Mouse (Mus musculus) adrenal gland, postnatal 10 days (tissue): Measurements from ENCODE around the gene Gpsm3. TPM values are rescaled to one million over a fixed set of nuclear protein-coding genes. Genes with fewer than 3 reads are reported as not detected.
"Not testable (repeated sequence)": the region's sequence is repeated elsewhere in the genome, so short reads cannot be mapped to it uniquely, and the experiment has no call there.

Source experiments
- DNase-seq: peaks from one replicate; pipeline ENCODE4 v3.0.0; 2021; ENCODE audit warnings: mixed read lengths
- long read RNA-seq, 2 experiments: library from polyadenylated mRNA; stranded (forward); transcript quantifications; one replicate each; pipeline ENCODE4 v2.0.0; 2021
- total RNA-seq, 2 experiments: library from RNA; stranded (reverse); gene quantifications; 2 replicates each; pipeline ENCODE4 v1.2.3; 2021

Gene Gpsm3
- 10 to 100 TPM; 11.0 to 12.1 TPM for total RNA-seq
- long read RNA-seq, experiment 1, partial matches to known transcripts, result 0 of 2 reads
- long read RNA-seq, experiment 1, other reads (novel, unspliced or antisense), result 1 of 2 reads
- long read RNA-seq, experiment 2, partial matches to known transcripts, result 1 of 7 reads
- long read RNA-seq, experiment 2, other reads (novel, unspliced or antisense), result 0 of 7 reads

DNA sequence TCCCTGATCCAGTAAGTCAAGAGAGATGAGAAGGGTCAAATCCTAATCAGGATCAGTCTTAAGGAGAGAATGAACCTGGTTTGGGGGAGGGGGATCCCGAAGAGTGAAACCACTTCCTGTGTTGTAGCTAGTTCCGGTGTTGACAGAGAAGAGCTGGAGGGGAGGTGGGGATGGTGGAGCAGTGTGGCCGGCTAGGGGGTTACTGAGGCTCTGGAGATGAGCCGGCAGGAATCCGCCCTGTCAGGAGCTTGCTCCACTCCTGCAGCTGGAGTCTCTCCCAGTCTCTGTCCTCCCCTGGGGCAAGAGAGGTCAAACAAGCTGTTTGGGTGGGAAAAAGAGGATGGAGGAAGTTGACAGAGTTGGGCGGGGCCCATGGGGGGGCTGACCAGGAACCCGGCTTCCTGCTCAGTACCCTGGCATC is at the start of gene Gpsm3:
Gene Gpsm3, plus strand, starts transcription at position 126 of the 421 bp plus-strand sequence.
- peak; percentile 54 for DNase-seq

- DNase-seq, result not testable (repeated sequence)
These were observed 46.0 kb upstream of the Gpsm3 start for GRCm38 (mm10) chr17:34543567-34543966.

- DNase-seq, result no peak
These were observed 42.8 kb upstream of the Gpsm3 start for GRCm38 (mm10) chr17:34546797-34547196.

- DNase-seq, result no peak
These were observed 42.0 kb upstream of the Gpsm3 start for GRCm38 (mm10) chr17:34547601-34548000.

DNA sequence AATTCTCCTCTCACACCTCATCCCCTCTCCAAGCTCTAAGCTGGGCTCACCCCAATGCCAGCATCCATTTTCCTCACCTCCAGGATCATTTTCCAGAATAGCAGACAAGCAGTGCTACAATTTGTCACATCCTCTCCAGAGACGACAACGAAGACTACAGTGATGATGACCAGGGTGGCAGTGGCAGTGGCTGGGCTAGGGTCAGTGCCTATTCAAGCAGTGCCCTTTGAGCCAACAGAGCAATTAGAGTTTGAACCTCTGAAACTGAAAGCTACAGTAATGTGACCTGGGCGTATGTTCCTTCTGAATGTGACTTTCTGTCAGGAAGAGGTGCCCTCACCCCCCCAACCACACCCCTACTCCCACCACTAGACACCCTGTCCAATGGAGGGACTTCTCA is 40.5 kb upstream of the Gpsm3 start:
- no peak for DNase-seq

DNA sequence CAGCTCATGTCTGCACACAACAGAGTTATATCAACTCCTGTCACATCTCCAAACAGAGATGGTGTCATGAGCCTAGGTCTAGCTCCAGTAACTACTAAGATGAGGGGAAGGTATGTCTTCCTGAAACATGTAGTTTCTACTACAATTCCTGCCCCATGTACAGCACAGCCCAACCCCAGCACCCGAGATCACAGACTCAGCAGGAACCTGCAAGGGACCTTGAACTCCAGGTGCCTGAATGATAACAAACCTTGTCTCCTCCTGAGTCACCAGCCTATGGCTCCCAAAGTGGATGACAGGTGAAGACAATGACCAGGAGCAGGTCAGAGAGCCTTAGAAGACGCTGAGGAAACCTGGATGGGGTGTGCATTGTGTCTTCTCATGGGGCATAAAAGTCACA is 39.8 kb upstream of the Gpsm3 start:
- DNase-seq, result no peak

DNA sequence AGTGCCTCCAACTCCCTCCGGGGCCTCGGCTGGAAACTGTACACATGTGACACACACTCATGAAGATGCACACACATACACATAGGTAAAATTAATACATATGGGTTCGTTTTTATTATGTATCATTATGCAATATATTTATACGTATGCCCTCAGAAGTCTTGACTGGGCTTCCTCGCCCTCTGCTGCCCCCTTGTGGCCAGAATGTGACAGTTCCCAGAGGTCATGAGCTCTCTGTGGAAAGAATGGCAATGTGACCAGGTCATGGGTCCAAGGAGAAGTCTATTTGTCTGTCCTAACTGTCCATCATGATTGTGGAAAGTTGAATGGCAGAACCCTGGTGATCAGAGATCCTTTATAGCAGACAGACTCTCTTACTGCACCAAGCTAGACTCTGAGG is 34.1 kb upstream of the Gpsm3 start:
- DNase-seq, result peak; percentile 92

GRCm38 (mm10) chr17:34556406-34556805 is 33.2 kb upstream of the Gpsm3 start:
- DNase-seq, result peak; percentile 31

GRCm38 (mm10) chr17:34557411-34557810 is 32.2 kb upstream of the Gpsm3 start:
- no peak for DNase-seq

DNA sequence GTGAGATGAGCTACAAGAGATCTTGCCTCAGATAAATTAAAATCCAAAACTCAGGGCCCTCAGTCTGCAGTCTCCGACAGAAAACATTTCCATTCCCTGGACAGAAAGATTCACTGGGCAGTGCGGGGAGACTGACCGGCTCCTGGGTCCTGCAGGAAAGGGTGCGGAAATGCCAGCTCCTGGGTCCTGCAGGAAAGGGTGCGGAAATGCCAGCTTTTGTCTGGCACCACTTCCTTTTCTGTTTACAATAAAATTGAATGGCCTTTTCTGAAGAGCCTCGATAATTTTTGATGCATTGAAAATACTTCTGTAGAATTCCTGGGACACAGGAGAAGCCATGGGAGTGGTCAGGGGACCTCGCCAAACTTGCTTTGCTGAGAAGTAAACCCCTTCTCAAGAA is 30.5 kb upstream of the Gpsm3 start:
- DNase-seq, result no peak

DNA sequence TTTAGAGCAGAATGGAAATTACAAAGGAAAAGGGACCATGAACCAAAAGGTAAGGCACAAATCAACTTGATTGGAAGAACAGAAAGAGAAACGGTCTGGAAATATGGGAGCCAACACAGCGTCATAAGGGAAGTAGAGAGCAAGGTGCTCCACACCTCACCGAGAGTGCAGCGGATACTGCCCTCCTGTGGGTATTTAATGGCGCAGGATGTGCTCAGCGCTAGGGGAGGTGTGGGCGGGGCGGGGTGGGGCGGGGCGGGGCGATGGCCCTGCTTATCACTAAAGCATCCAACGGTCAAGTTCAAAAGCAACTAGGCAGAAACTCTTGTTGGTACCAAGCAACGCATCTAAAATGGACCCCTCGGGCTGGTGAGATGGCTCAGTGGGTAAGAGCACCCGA is 29.7 kb upstream of the Gpsm3 start:
- no peak for DNase-seq

DNA sequence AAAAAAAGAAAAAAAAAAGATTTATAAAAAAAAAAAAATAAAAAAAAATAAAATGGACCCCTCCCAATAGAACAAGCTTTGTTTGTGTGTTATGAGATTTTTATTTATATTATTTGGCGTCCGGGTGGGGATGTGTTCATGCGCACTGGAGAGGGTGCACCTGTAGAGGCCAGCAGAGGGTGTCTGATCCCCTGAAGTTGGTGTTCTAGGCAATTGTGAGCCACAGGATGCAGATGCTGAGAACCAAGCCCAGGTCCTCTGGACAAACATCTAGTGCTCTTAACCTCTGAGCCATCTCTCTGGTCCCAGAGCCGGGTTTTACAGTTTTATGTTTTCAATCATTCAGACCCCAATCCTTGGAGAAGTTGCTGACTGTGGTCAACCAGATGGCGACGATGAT is 29.2 kb upstream of the Gpsm3 start:
- DNase-seq, result no peak

GRCm38 (mm10) chr17:34561200-34561599 is 28.4 kb upstream of the Gpsm3 start:
- DNase-seq, result no peak

DNA sequence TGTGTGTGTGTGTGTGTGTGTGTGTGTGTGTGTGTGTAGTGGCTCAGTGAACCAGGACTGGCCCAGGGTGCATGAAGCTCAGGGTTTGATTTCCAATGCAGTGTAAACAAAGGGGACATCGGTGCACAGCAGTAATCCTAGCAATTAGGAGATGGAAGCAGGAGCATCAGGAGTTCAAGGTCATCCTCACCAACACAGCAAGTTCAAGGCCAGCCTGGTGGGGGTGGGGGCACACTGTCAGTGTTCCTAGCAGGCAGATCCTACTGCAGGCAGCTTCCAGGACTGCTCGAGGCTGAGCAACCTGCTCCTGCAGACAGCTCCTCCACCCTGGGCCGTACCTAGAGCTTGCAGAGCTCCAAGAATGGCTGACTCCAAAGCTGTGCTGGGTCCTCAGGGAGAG is 27.0 kb upstream of the Gpsm3 start:
- no peak for DNase-seq

GRCm38 (mm10) chr17:34563354-34563753 is 26.3 kb upstream of the Gpsm3 start:
- no peak for DNase-seq

DNA sequence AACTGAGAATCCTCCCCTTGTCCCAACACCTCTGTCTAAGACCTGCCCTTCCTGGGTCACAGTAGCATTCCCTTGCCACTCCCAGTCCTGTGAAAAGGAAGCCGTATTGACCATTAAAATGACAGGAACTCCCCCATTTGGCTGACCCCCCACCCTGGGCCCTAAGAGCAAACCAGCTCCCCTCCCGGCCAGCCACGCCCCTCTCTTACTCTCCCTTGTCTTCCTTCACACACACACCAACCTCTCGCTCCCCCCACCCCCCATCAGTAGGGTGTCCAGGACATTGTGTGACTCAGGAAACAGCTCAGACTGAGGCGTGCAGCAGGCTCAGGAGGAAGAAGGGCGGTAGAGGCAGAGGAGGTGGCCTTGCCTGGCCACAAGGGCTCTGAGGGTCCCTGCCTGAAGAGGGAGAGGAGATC is 25.6 kb upstream of the Gpsm3 start, which contains the start of gene Notch4:
Gene Notch4, plus strand, starts transcription at position 266 of the 419 bp plus-strand sequence.
- DNase-seq, result peak; percentile 54

DNA sequence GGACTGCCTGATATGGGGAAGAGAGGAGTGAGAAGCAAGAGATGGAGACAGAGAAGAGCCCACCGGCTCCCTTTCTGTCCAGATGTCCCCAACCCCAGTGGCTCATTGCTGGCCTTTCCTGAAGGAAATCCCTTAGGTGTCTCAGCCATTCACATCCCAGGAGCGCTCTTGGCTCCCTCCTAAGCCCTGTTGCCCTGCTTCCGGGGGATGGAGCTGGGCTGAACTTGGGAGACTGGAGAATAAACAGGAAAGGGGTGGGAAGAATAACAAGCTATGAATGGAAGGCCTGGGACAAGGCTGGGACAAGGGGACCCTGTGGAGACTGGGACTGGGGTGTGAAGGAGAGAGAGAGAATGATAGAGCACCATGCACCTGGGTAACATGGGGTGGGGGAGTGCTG is 24.8 kb upstream of the Gpsm3 start:
- DNase-seq, result peak; percentile 47

GRCm38 (mm10) chr17:34567311-34567710 is 22.3 kb upstream of the Gpsm3 start:
- DNase-seq, result no peak

DNA sequence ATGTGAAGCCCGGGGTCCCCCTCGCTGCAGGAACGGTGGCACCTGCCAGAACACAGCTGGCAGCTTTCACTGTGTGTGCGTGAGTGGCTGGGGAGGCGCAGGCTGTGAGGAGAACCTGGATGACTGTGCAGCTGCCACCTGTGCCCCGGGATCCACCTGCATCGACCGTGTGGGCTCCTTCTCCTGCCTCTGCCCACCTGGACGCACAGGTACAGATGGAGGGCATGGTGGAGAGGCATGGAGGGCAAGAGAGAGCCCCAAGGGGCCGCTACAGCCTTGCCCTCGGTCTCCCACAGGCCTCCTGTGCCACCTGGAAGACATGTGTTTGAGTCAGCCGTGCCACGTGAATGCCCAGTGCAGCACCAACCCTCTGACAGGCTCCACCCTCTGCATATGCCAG is 21.2 kb upstream of the Gpsm3 start:
- no peak for DNase-seq

GRCm38 (mm10) chr17:34569919-34570318 is 19.7 kb upstream of the Gpsm3 start:
- no peak for DNase-seq

DNA sequence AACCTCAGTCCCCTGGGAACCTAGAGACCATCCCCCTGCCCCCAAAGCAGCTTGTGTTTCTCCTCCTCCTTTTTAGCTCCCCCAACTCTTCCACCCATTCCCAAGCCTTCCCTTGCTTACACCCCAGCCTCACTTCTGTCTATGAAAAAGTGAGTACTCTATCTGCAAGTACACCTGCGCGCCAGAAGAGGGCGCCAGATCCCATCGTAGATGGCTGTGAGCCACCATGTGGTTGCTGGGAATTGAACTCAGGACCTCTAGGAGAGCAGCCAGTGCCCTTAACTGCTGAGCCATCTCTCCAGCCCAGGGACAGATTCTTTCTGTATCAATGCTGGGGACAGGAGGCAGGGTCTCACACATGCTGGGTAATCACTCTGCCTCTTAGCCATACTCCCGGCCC is 17.7 kb upstream of the Gpsm3 start:
- DNase-seq, result no peak

GRCm38 (mm10) chr17:34572361-34572760 is 17.2 kb upstream of the Gpsm3 start:
- no peak for DNase-seq

- DNase-seq, result no peak
These were observed 13.0 kb upstream of the Gpsm3 start for GRCm38 (mm10) chr17:34576577-34576976.

DNA sequence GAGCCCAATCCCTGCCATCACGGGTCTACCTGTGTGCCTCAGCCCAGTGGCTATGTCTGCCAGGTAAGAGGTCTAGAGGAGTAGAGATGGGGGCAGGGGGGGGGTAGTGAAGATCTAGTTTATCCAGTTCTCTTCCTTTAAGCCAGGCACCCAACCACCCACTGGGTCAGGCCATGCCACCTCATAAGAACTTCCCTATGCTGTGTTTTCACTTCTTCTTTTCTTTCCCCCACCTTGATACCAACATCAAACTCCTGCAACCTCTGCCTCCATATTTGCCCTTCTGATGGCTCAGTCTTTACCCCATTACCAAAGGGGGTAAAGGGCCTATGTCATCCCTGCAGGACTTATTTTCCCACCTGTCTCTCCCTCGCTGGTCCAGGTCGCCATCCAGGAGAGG is 11.5 kb upstream of the Gpsm3 start:
- DNase-seq, result no peak

DNA sequence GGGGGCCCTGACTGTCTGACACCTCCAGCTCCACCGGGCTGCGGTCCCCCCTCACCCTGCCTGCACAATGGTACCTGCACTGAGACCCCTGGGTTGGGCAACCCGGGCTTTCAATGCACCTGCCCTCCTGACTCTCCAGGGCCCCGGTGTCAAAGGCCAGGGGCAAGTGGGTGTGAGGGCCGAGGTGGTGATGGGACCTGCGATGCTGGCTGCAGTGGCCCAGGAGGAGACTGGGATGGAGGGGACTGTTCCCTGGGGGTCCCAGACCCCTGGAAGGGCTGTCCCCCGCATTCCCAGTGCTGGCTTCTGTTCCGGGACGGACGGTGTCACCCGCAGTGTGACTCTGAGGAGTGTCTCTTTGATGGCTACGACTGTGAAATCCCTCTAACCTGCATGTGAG is 7.1 kb upstream of the Gpsm3 start:
- no peak for DNase-seq
